Mouse (Mus musculus) lung, postnatal 0 days (tissue): ENCODE results near the gene Prrc2c.

Source experiments
- CTCF ChIP-seq: IDR thresholded peaks from 2 replicates; pipeline ENCODE4 v1.5.1; 2016; ENCODE audit warnings: antibody characterized with exemption, mild to moderate bottlenecking
- EP300 ChIP-seq: IDR thresholded peaks from 2 replicates; pipeline ENCODE4 v1.6.1; 2016; ENCODE audit warnings: antibody characterized with exemption, mild to moderate bottlenecking, control low read depth

DNA sequence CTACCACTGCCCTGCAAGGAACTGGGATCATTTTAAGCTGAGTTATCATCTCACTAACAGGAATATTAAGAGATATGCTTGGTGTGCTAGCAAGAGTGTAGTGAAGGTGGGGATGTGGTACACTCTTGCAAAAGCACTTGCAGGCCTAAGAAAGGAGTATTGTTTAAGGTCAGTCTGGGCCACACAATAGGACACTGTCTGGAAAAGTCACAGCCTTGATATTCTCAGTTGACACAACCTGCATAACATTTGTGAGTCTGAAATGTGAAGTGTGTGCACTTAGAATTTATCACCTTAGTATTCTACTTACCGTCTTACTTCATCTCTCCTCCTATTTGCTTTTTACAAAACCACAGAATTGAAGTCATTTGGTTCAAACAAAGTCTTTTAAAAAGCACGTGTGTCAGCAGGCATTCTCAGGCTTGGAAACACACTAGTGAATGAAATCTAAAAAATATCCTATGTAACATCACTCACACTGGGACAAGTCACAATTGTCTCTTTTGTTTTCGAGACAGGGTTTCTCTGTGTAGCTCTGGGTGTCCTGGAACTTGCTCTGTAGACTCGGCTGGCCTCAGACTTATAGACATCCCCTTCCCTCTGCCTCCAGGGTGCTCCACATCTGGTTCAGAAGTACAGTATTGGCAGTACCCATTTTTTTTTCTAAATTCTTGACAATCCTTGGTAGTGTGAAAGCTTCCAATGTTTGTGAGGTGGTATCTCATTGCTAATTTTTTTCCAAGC, 31.4 kb upstream of the Prrc2c start:
- TF ChIP-seq CTCF (no peak), EP300 (no peak)
